Mouse (Mus musculus) hematopoietic stem cell, adult 5-6 weeks (primary cell): ENCODE measurements around the gene Map4k5. TPM values are rescaled to one million over a fixed set of nuclear protein-coding genes. Genes with fewer than 3 reads are reported as not detected.

Source experiments
- ATAC-seq, 2 experiments: fragments of 125-278 bp in 1 of 2; replicated peaks in 1 of 2; 2 replicates each; pipeline ENCODE4 v1.8.0; 2016 to 2017; ENCODE audit warnings: inconsistent platforms in 2 of 2, mild to moderate bottlenecking in 2 of 2, moderate number of reproducible peaks in 2 of 2, low read depth in 1 of 2, moderate TSS enrichment in 1 of 2; ENCODE audit not compliant: low FRiP score in 2 of 2, poor library complexity in 2 of 2, severe bottlenecking in 2 of 2, insufficient read depth in 1 of 2, low TSS enrichment in 1 of 2
- total RNA-seq: library from RNA; stranded (forward); fragments of 172-1452, 232-1000 nt; gene quantifications from 2 replicates; pipeline ENCODE4 v1.2.3, GENCODE M21; 2017

Map4k5 gene
- total RNA-seq: 47.3 and 49.8 TPM in 2 replicates

- ATAC-seq: peak; percentile 86
Measured at GRCm38 (mm10) chr12:69892371-69893251, at the start of gene Map4k5, which contains the start of gene Atl1. Gene Map4k5 (minus strand): TSS chr12:69893200. Gene Atl1 (plus strand): TSS chr12:69892614.

- ATAC-seq: no peak
Measured at GRCm38 (mm10) chr12:69941655-69942329, 48.8 kb upstream of the Map4k5 start.

GRCm38 (mm10) chr12:69939291-69939690, 46.3 kb upstream of the Map4k5 start:
- ATAC-seq: no peak

GRCm38 (mm10) chr12:69937731-69938130, 44.7 kb upstream of the Map4k5 start:
- ATAC-seq: no peak

- no peak for ATAC-seq
Measured at GRCm38 (mm10) chr12:69926716-69927115, 33.7 kb upstream of the Map4k5 start.

GRCm38 (mm10) chr12:69924012-69924411, 31.0 kb upstream of the Map4k5 start:
- peak; percentile 62 to 69; a peak in 3 of 4 replicates for ATAC-seq

- ATAC-seq: no peak
Measured at GRCm38 (mm10) chr12:69923603-69924002, 30.6 kb upstream of the Map4k5 start.

GRCm38 (mm10) chr12:69923128-69923527, 30.1 kb upstream of the Map4k5 start:
- no peak for ATAC-seq

- no peak for ATAC-seq
Measured at GRCm38 (mm10) chr12:69922099-69922498, 29.1 kb upstream of the Map4k5 start.

GRCm38 (mm10) chr12:69917870-69918269, 24.9 kb upstream of the Map4k5 start:
- no peak for ATAC-seq

- ATAC-seq: no peak
Measured at GRCm38 (mm10) chr12:69912737-69913136, 19.7 kb upstream of the Map4k5 start.

- no peak for ATAC-seq
Measured at GRCm38 (mm10) chr12:69911906-69912305, 18.9 kb upstream of the Map4k5 start.

- no peak for ATAC-seq
Measured at GRCm38 (mm10) chr12:69908511-69908900, 15.5 kb upstream of the Map4k5 start.

GRCm38 (mm10) chr12:69907667-69908510, 14.9 kb upstream of the Map4k5 start:
- ATAC-seq: peak; percentile 68 to 74

- ATAC-seq: no peak
Measured at GRCm38 (mm10) chr12:69904991-69905390, 12.0 kb upstream of the Map4k5 start.

- ATAC-seq: no peak
Measured at GRCm38 (mm10) chr12:69898119-69898518, 5.1 kb upstream of the Map4k5 start.

GRCm38 (mm10) chr12:69895046-69895445, 2.0 kb upstream of the Map4k5 start:
- ATAC-seq: no peak

- ATAC-seq: no peak
Measured at GRCm38 (mm10) chr12:69893927-69894326, 927 bp upstream of the Map4k5 start.
